Mouse (Mus musculus) myocyte (in vitro differentiated cells): ENCODE measurements around the gene Aff2. TPM values are rescaled to one million over a fixed set of nuclear protein-coding genes. Genes with fewer than 3 reads are reported as not detected.

Experiments used
- H3K27me3 ChIP-seq: one replicate; pipeline ENCODE4 v1.6.1; 2011; ENCODE audit not compliant: control insufficient read depth, insufficient read depth, insufficient read length
- H3K36me3 ChIP-seq: one replicate; pipeline ENCODE4 v1.6.1; 2011; ENCODE audit not compliant: control insufficient read depth, insufficient read depth
- H3K4me2 ChIP-seq: one replicate; pipeline ENCODE4 v1.6.1; 2011; ENCODE audit warnings: low read depth, control low read depth
- H3K4me3 ChIP-seq: one replicate; pipeline ENCODE4 v1.5.1; 2011; ENCODE audit warnings: mild to moderate bottlenecking, control low read depth, moderate library complexity
- H3K79me2 ChIP-seq: one replicate; pipeline ENCODE4 v1.6.1; 2011; ENCODE audit not compliant: control insufficient read depth, insufficient read depth
- H3ac ChIP-seq: one replicate; pipeline ENCODE4 v1.6.1; 2011; ENCODE audit not compliant: control insufficient read depth, insufficient read length
- CEBPB ChIP-seq: IDR thresholded peaks from 2 replicates; pipeline ENCODE4 v1.6.1; 2011; ENCODE audit warnings: mild to moderate bottlenecking, moderate library complexity; ENCODE audit not compliant: poor library complexity, insufficient read depth, severe bottlenecking
- E2F4 ChIP-seq: IDR thresholded peaks from one replicate; pipeline ENCODE4 v1.6.1; 2011; ENCODE audit warnings: mild to moderate bottlenecking, control low read depth, moderate library complexity; ENCODE audit not compliant: insufficient read depth
- MAX ChIP-seq: IDR thresholded peaks from one replicate; pipeline ENCODE4 v1.6.1; 2011; ENCODE audit warnings: low read depth, mild to moderate bottlenecking, control low read depth
- MYOD1 ChIP-seq, 3 experiments: IDR thresholded peaks; one replicate each; pipeline ENCODE4 v1.6.1; 2011; ENCODE audit warnings: control low read depth in 2 of 3, low read depth in 2 of 3, mild to moderate bottlenecking in 2 of 3, moderate library complexity in 1 of 3; ENCODE audit not compliant: insufficient read length in 2 of 3, control insufficient read depth in 1 of 3
- MYOG ChIP-seq, 3 experiments: IDR thresholded peaks; one replicate each; pipeline ENCODE4 v1.6.1; 2011; ENCODE audit warnings: control low read depth in 2 of 3, low read depth in 2 of 3, mild to moderate bottlenecking in 2 of 3; ENCODE audit not compliant: insufficient read length in 2 of 3, control insufficient read depth in 1 of 3, insufficient read depth in 1 of 3
- POLR2A ChIP-seq: IDR thresholded peaks from one replicate; pipeline ENCODE4 v1.6.1; 2011; ENCODE audit warnings: low read depth, mild to moderate bottlenecking, control low read depth, moderate library complexity; ENCODE audit not compliant: insufficient read length
- POLR2AphosphoS2 ChIP-seq: IDR thresholded peaks from one replicate; pipeline ENCODE4 v1.6.1; 2011; ENCODE audit warnings: low read depth, control low read depth; ENCODE audit not compliant: insufficient read length
- REST ChIP-seq: IDR thresholded peaks from one replicate; pipeline ENCODE4 v1.6.1; 2011; ENCODE audit warnings: mild to moderate bottlenecking, control low read depth, moderate library complexity; ENCODE audit not compliant: insufficient read depth, insufficient read length
- SRF ChIP-seq: IDR thresholded peaks from one replicate; pipeline ENCODE4 v1.6.1; 2011; ENCODE audit warnings: low read depth; ENCODE audit not compliant: control insufficient read depth, insufficient read length
- TCF12 ChIP-seq: IDR thresholded peaks from one replicate; pipeline ENCODE4 v1.6.1; 2011; ENCODE audit warnings: mild to moderate bottlenecking, control low read depth; ENCODE audit not compliant: poor library complexity, insufficient read depth, severe bottlenecking
- TCF3 ChIP-seq: IDR thresholded peaks from one replicate; pipeline ENCODE4 v1.6.1; 2011; ENCODE audit warnings: low read depth, control low read depth; ENCODE audit not compliant: insufficient read length
- USF1 ChIP-seq: IDR thresholded peaks from one replicate; pipeline ENCODE4 v1.6.1; 2011; ENCODE audit warnings: low read depth, mild to moderate bottlenecking, control low read depth, moderate library complexity
- polyA plus RNA-seq: library from polyadenylated mRNA; unstranded; fragments of >200 nt; fragmentation: generic; extraction: Trizol; gene quantifications from one replicate; pipeline ENCODE4 v1.2.1, GENCODE M21; 2012; ENCODE audit warnings: missing spikeins

Gene Aff2
- polyA plus RNA-seq, 1 experiment = 0.20 TPM

- Histone ChIP-seq H3ac (no peak overlapping the region), H3K79me2 (no peaks in the 10 kb centered on the region), H3K27me3 (no peaks in the 10 kb centered on the region), H3K36me3 (no peaks in the 10 kb centered on the region), H3K4me2 (no peak overlapping the region), H3K4me3 (no peak overlapping the region)
- TF ChIP-seq MYOG (IDR thresholded peaks at IDR 0.05; ENCODE audit: control insufficient read depth in 1 of 3, insufficient read depth in 1 of 3, insufficient read length in 2 of 3, low read depth in 2 of 3) = no peak
- TF ChIP-seq SRF = no peak
- TF ChIP-seq MYOD1 (IDR thresholded peaks at IDR 0.05; ENCODE audit: control insufficient read depth in 1 of 3, insufficient read length in 2 of 3, low read depth in 2 of 3) = no peak
- TF ChIP-seq POLR2AphosphoS2 = no peak
- TF ChIP-seq E2F4 = no peak
- no peak for TF ChIP-seq POLR2A
- no peak for TF ChIP-seq TCF12
- TF ChIP-seq TCF3 = no peak
- no peak for TF ChIP-seq REST
- TF ChIP-seq USF1 = no peak
- TF ChIP-seq CEBPB = no peak
- TF ChIP-seq MAX = no peak
Measured at GRCm38 (mm10) chrX:69817679-69818078, 457.6 kb downstream of the Aff2 start.

GRCm38 (mm10) chrX:69818188-69818587, 458.1 kb downstream of the Aff2 start:
- TF ChIP-seq POLR2A (no peak), TCF12 (no peak), TCF3 (no peak)
- H3K79me2 ChIP-seq = no peaks in the 10 kb centered on the region
- no peaks in the 10 kb centered on the region for H3K27me3 ChIP-seq
- no peaks in the 10 kb centered on the region for H3K36me3 ChIP-seq
- H3K4me2 ChIP-seq = no peak overlapping the region
- no peak overlapping the region for H3K4me3 ChIP-seq
- no peak overlapping the region for H3ac ChIP-seq

- no peak overlapping the region for H3K4me2 ChIP-seq
- no peak overlapping the region for H3ac ChIP-seq
- H3K36me3 ChIP-seq = no peaks in the 10 kb centered on the region
- no peak overlapping the region for H3K4me3 ChIP-seq
- no peaks in the 10 kb centered on the region for H3K79me2 ChIP-seq
- no peaks in the 10 kb centered on the region for H3K27me3 ChIP-seq
- TF ChIP-seq MYOG (IDR thresholded peaks at IDR 0.05; ENCODE audit: control insufficient read depth in 1 of 3, insufficient read depth in 1 of 3, insufficient read length in 2 of 3, low read depth in 2 of 3) (no peak), MAX (no peak), SRF (no peak)
Measured at GRCm38 (mm10) chrX:69867601-69868000, 507.5 kb downstream of the Aff2 start.

- Histone ChIP-seq H3K36me3 (no peaks in the 10 kb centered on the region), H3K27me3 (no peaks in the 10 kb centered on the region), H3K4me2 (no peak overlapping the region), H3K4me3 (no peak overlapping the region), H3ac (no peak overlapping the region), H3K79me2 (no peaks in the 10 kb centered on the region)
- TF ChIP-seq SRF (no peak), POLR2A (no peak), MAX (no peak), MYOG (IDR thresholded peaks at IDR 0.05; ENCODE audit: control insufficient read depth in 1 of 3, insufficient read depth in 1 of 3, insufficient read length in 2 of 3, low read depth in 2 of 3) (no peak), USF1 (no peak), MYOD1 (IDR thresholded peaks at IDR 0.05; ENCODE audit: control insufficient read depth in 1 of 3, insufficient read length in 2 of 3, low read depth in 2 of 3) (no peak), POLR2AphosphoS2 (no peak), TCF3 (no peak), REST (no peak), E2F4 (no peak), TCF12 (no peak), CEBPB (no peak)
Measured at GRCm38 (mm10) chrX:69891713-69892112, 531.6 kb downstream of the Aff2 start.
